Mouse (Mus musculus): ENCODE data around the gene Rabep2.

DNA sequence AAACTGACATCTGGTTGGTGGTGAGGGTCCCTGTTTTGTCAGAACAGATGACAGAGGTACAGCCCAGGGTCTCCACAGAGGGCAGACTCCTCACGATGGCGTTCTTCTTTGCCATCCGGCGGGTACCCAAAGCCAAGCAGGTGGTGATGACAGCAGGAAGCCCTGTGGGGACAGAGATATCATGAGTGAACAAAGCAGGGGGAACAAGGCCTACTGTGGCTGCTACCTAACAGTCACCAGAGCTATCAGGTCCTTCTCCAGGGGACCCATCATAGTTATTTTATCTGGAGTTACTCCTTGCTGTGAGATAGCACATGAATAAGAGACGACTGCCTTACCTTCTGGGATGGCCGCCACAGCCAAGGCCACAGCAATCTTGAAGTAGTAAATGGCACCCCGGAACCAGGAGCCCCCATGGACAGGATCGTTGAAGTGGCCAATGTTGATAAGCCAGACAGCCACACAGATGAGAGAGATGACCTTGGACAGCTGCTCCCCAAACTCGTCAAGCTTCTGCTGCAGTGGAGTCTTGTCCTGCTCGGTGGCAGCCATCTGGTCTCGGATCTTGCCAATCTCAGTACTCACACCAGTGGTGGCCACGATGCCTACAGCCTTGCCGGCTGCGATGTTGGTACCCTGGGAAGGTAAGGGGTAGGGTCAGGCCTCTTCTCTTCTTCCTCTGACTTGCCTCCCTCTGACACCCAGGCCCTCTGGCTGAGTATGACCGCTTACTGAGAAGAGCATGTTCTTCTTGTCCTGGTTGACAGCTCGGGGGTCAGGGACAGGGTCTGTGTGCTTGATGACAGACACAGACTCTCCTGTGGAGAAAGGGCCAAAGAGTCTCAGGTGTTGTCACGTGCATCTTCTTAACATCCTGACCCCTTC lies 28.1 kb downstream of the Rabep2 start:
- no peak for TF ChIP-seq GATA1 (IDR thresholded peaks at IDR 0.05; ENCODE audit: borderline replicate concordance, low read length)
- no peak for TF ChIP-seq POLR2AphosphoS5 (IDR thresholded peaks at IDR 0.05; ENCODE audit: insufficient replicate concordance, low read depth, low read length)
- TF ChIP-seq TAL1 (conservative IDR thresholded peaks at IDR 0.05; ENCODE audit: low read depth, low read length) = no peak

Data from G1E (cell line).